Mouse (Mus musculus): ENCODE results near the gene Kcnk2.

GRCm38 (mm10) chr1:189290885-189291284 lies 111.2 kb downstream of the Kcnk2 start:
- no peak for TF ChIP-seq CTCF (IDR thresholded peaks at IDR 0.05; ENCODE audit: control insufficient read depth, insufficient read depth, insufficient replicate concordance, low read depth, low read length)
- no peak for TF ChIP-seq POLR2A (IDR thresholded peaks at IDR 0.05; ENCODE audit: control insufficient read depth, low read depth, low read length)
